Mouse (Mus musculus): ENCODE results near the gene Masp2.

Masp2 gene

DNA sequence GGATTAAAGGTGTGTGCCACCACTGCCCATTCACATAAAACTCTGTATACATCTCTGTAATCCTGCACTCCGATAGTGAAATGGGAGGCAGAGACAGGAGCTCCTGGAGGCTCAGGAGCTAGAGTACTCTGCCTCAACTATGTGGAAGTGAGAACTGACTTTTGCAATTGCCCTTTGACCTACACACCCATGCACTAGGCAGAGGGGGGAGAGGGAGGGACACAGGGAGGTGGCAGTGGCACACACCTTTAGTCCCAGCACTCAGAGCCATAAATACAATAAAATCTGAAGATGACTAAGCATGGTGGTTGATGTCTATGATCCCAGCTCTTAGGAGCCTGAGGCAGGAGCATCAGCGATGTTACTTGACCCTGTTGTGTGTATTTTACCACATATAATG, 37.1 kb downstream of the Masp2 start:
- no peak for DNase-seq

GRCm38 (mm10) chr4:148641121-148641520, 38.8 kb downstream of the Masp2 start:
- DNase-seq = no peak

DNA sequence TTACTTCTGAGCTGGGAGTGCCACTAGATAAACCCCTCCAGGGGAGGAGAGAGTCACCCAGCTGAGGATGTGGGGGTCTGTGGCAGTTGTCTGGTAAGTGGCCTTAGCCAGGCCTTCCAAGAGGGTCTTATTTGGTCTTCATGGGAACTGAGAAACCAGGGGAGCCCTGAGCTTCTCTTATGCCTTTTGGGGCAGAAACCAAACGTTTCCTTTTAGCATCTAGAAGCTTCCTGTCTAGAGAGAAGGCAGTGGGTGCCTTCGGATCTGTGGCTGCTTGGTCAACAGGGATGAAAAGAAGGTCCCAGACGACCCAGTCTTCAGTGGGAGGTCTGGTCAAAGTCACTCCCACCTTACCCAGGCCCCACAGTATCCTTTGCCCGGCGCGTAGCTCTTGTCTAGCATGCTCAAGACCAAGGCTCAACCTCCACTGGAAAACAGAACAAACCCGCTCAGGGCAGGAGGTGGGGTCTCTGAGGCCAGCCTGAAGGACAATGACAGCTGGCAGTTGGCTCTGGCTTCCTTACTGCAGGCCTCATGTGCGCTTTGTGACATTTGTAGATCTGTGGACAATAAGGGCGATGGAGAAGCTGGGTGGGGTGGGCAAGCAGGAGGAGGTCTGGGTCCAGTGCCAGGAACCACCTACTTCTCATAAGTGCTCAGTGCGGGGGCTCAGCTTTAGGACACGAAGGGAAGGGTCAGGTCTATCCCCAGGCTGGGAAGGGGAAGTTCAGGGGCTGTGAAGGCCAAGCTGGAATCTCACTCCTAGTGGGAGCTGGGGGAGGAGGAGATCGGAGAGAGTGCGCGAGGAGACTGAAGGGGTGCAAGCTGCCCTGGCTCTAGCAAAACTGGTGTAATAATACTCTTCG, 41.2 kb downstream of the Masp2 start, which contains the start of gene Gm572:
Gene Gm572 (plus strand): TSS at position 27 of the 866 bp plus-strand sequence.
- no peak for DNase-seq

DNA sequence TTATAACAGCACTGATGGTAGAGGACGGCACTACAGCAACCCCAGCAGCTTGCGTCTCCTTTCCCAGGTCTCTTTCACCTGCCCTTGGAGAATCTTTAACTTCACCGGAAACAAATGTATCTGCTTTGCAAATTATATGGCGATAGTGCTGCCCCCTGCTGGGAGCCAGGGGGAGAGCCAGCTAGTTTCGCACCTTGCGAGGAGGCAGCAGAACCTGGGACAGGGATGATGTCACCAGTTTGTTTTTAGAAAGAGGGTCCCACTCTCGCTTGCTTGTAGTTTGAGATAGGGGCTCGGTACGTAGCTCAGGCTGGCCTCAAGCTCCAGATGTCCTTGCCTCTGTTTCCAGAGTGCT, 41.8 kb downstream of the Masp2 start:
- DNase-seq = peak; percentile 76

DNA sequence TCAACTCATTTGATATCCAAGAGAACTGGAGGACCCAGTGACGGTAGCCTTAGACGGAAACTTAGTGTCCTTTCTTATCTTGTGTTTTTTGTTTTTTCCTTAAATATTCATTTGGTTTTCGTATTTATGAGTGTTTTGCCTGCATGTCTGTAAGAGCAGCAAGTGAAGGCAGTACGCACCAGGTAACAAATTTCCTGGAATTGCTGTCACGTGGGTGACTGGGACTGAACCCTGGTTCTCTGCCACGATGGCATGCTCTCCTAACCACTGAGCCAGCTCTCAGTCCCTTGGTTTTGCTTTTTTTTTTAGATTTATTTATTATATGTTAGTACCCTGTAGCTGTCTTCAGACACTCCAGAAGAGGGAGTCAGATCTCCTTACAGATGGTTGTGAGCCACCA, 42.6 kb downstream of the Masp2 start:
- DNase-seq = no peak

DNA sequence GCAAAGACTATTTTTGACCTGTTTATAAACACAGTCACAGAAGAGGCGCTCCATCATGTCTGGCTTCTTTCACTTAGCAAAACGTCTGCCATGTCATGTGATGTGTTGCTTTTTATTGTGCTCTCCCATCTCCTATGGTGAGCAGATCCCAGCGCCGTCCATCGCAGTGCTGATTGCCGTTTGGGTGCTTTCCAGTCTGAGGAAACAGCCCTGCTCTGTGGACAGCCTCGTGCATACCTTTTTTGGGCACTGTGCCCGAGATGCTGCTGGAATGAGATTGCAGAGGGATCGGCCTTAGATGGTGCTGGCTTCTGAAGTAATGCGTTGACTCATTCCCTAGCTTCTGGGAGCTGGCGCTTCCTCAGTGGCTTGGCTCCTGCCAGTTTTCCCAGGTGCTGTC, 44.3 kb downstream of the Masp2 start:
- no peak for DNase-seq

- DNase-seq = no peak
These were observed 47.0 kb downstream of the Masp2 start for GRCm38 (mm10) chr4:148649309-148649708.

DNA sequence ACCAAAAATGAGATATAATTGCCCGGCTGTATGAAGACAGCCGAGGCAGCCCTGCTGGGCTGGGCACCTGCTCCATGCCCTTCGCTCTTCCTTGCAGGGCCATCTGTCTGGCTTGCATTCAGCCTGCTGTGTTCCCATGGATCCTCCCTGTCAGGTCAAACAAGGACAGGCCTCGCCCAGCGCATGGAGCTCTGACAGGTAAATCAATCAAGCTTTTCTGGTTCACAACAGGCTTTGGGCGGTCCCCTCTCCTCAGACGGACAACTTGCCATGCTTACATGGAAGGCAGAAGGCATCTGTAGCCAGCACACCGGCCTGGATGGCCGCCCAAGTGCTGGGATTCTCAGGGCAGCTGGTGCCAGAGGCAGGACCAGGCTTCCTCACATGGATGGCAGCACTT, 48.7 kb downstream of the Masp2 start:
- no peak for DNase-seq

- DNase-seq = peak; percentile 28
These were observed 52.5 kb downstream of the Masp2 start for GRCm38 (mm10) chr4:148654701-148655398.

- DNase-seq = no peak
These were observed 54.4 kb downstream of the Masp2 start for GRCm38 (mm10) chr4:148656691-148657258.

GRCm38 (mm10) chr4:148657776-148658175, 55.4 kb downstream of the Masp2 start:
- no peak for DNase-seq

DNA sequence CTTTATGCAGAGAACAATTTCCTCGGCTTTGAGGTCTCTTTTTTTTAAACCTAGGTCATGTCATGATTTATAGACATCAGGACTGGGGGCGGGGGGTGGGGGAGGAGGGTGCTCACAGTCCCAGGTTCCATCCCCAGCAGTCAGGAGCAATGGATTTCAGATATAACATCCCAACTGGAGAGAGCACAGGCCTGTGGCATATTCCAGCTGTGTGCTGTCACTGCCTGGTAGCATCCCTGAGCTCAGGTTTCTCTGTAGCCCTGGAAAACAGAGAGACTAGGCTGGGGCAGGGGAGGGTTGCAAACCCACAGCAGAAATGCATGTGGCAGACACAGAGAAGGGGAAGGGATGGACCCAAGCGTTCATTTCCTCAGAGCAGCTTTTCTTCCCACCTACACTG, 57.8 kb downstream of the Masp2 start:
- no peak for DNase-seq

- peak; percentile 73 for DNase-seq
These were observed 60.0 kb downstream of the Masp2 start for GRCm38 (mm10) chr4:148662168-148662965.

GRCm38 (mm10) chr4:148663326-148663725, 61.0 kb downstream of the Masp2 start:
- DNase-seq = no peak

GRCm38 (mm10) chr4:148664021-148664420, 61.7 kb downstream of the Masp2 start:
- no peak for DNase-seq
